Mouse (Mus musculus) limb, embryonic 10.5 days (tissue): ENCODE data around the gene Sash3. TPM values are rescaled to one million over a fixed set of nuclear protein-coding genes. Genes with fewer than 3 reads are reported as not detected.

Experiments
- DNase-seq: peaks from one replicate; pipeline ENCODE4 v3.0.0-alpha.2; 2017; ENCODE audit warnings: low spot score
- H3K27ac ChIP-seq: fragments of 300-500 bp; sonication (generic); 2 replicates; pipeline ENCODE4 v1.5.1; 2016; ENCODE audit warnings: mild to moderate bottlenecking
- H3K27me3 ChIP-seq: fragments of 300-500 bp; sonication (generic); 2 replicates; pipeline ENCODE4 v1.6.1; 2016; ENCODE audit warnings: low read depth, mild to moderate bottlenecking; ENCODE audit not compliant: poor library complexity, severe bottlenecking
- H3K36me3 ChIP-seq: fragments of 300-500 bp; sonication (generic); 2 replicates; pipeline ENCODE4 v1.6.1; 2016; ENCODE audit warnings: mild to moderate bottlenecking, moderate library complexity
- H3K4me1 ChIP-seq: fragments of 300-500 bp; sonication (generic); 2 replicates; pipeline ENCODE4 v1.6.1; 2016
- H3K4me3 ChIP-seq: fragments of 300-500 bp; sonication (generic); 2 replicates; pipeline ENCODE4 v1.5.1; 2016; ENCODE audit warnings: mild to moderate bottlenecking, moderate library complexity
- H3K9me3 ChIP-seq: fragments of 300-500 bp; sonication (generic); replicated peaks from 2 replicates; pipeline ENCODE4 v1.6.1; 2016; ENCODE audit warnings: mild to moderate bottlenecking
- WGBS: fragments of 180-500 bp; shearing (Covaris S2); methylation state at CpG from one replicate; pipeline ENCODE4 v1.1.7; 2016; 5-methylcytosine and 5-hydroxymethylcytosine counted together
- polyA plus RNA-seq: library from polyadenylated mRNA; unstranded; fragments of >200 nt; fragmentation: Nextera tagmentation; extraction: Ambion mirVana; gene quantifications from 2 replicates; pipeline ENCODE4 v1.2.1, GENCODE M21; 2016

Gene Sash3
- polyA plus RNA-seq, 1 experiment from 2014 or later: 0.75 TPM

- H3K4me1 ChIP-seq: 0 out of 2 replicates have a peak, but pooled peaks cover 2% of the 10 kb centered on the region
- no peaks in the 10 kb centered on the region for H3K9me3 ChIP-seq
- peaks cover 24% of the 10 kb centered on the region; the same call in 1 of the 2 replicates for H3K27me3 ChIP-seq
- DNase-seq: no peak
- H3K27ac ChIP-seq: no peak overlapping the region
- H3K36me3 ChIP-seq: no peaks in the 10 kb centered on the region
- H3K4me3 ChIP-seq: no peak overlapping the region
- 80% methylated on average over 6 of the region's 6 CpGs for WGBS
Measured at GRCm38 (mm10) chrX:48127502-48128218, 18.6 kb upstream of the Sash3 start.

GRCm38 (mm10) chrX:48129167-48129566 is 17.1 kb upstream of the Sash3 start:
- no peaks in the 10 kb centered on the region for H3K9me3 ChIP-seq
- H3K4me1 ChIP-seq: 0 out of 2 replicates have a peak, but pooled peaks cover 2% of the 10 kb centered on the region
- peaks cover 22% of the 10 kb centered on the region; the same call in 1 of the 2 replicates for H3K27me3 ChIP-seq
- no peak overlapping the region for H3K27ac ChIP-seq
- DNase-seq: no peak
- no peaks in the 10 kb centered on the region for H3K36me3 ChIP-seq
- no peak overlapping the region for H3K4me3 ChIP-seq
- WGBS: 80% methylated on average over 1 of the region's 1 CpGs

GRCm38 (mm10) chrX:48136935-48137334 is 9.3 kb upstream of the Sash3 start:
- peaks cover 6% of the 10 kb centered on the region; the same call in 1 of the 2 replicates for H3K27me3 ChIP-seq
- no peak overlapping the region for H3K4me3 ChIP-seq
- peaks cover 20% of the 10 kb centered on the region for H3K4me1 ChIP-seq
- H3K9me3 ChIP-seq: no peaks in the 10 kb centered on the region
- H3K27ac ChIP-seq: no peak overlapping the region
- WGBS: 82% methylated on average over 4 of the region's 4 CpGs
- H3K36me3 ChIP-seq: no peaks in the 10 kb centered on the region
- DNase-seq: no peak

- H3K4me1 ChIP-seq: peaks cover 20% of the 10 kb centered on the region
- no peak overlapping the region; the same call in 1 of the 2 replicates for H3K27ac ChIP-seq
- H3K9me3 ChIP-seq: no peaks in the 10 kb centered on the region
- 68% methylated on average over 6 of the region's 6 CpGs for WGBS
- H3K27me3 ChIP-seq: peaks cover 6% of the 10 kb centered on the region; the same call in 1 of the 2 replicates
- H3K36me3 ChIP-seq: no peaks in the 10 kb centered on the region
- no peak for DNase-seq
- H3K4me3 ChIP-seq: no peak overlapping the region
Measured at GRCm38 (mm10) chrX:48138011-48138410, 8.2 kb upstream of the Sash3 start.

- DNase-seq: no peak
- Histone ChIP-seq H3K36me3 (no peaks in the 10 kb centered on the region), H3K4me1 (peaks cover 24% of the 10 kb centered on the region), H3K27ac (peak overlapping the region; percentile 30), H3K9me3 (no peaks in the 10 kb centered on the region), H3K4me3 (no peak overlapping the region), H3K27me3 (peaks cover 6% of the 10 kb centered on the region; the same call in 1 of the 2 replicates)
- WGBS: 42% methylated on average over 7 of the region's 7 CpGs
Measured at GRCm38 (mm10) chrX:48138539-48139275, 7.5 kb upstream of the Sash3 start.

- WGBS: 52% methylated on average over 14 of the region's 14 CpGs
- H3K4me3 ChIP-seq: no peak overlapping the region
- no peak for DNase-seq
- no peaks in the 10 kb centered on the region for H3K36me3 ChIP-seq
- peaks cover 24% of the 10 kb centered on the region for H3K4me1 ChIP-seq
- no peaks in the 10 kb centered on the region for H3K9me3 ChIP-seq
- H3K27ac ChIP-seq: peak overlapping the region; percentile 30; the same call in 1 of the 2 replicates
- H3K27me3 ChIP-seq: peaks cover 6% of the 10 kb centered on the region; the same call in 1 of the 2 replicates
Measured at GRCm38 (mm10) chrX:48139368-48140285, 6.6 kb upstream of the Sash3 start.

GRCm38 (mm10) chrX:48140286-48140877 is 5.9 kb upstream of the Sash3 start:
- H3K27me3 ChIP-seq: peaks cover 5% of the 10 kb centered on the region; the same call in 1 of the 2 replicates
- no peaks in the 10 kb centered on the region for H3K36me3 ChIP-seq
- peaks cover 24% of the 10 kb centered on the region for H3K4me1 ChIP-seq
- no peak overlapping the region for H3K4me3 ChIP-seq
- no peak for DNase-seq
- no peaks in the 10 kb centered on the region for H3K9me3 ChIP-seq
- WGBS: 78% methylated on average over 3 of the region's 3 CpGs
- H3K27ac ChIP-seq: no peak overlapping the region

GRCm38 (mm10) chrX:48141481-48141880 is 4.8 kb upstream of the Sash3 start:
- no peak for DNase-seq
- H3K4me3 ChIP-seq: no peak overlapping the region
- 79% methylated on average over 6 of the region's 6 CpGs for WGBS
- H3K27me3 ChIP-seq: peaks cover 4% of the 10 kb centered on the region
- no peaks in the 10 kb centered on the region for H3K36me3 ChIP-seq
- no peaks in the 10 kb centered on the region for H3K9me3 ChIP-seq
- H3K27ac ChIP-seq: no peak overlapping the region
- H3K4me1 ChIP-seq: peaks cover 24% of the 10 kb centered on the region

- Histone ChIP-seq H3K4me3 (peak overlapping the region; percentile 36), H3K4me1 (peaks cover 16% of the 10 kb centered on the region), H3K9me3 (no peaks in the 10 kb centered on the region), H3K36me3 (no peaks in the 10 kb centered on the region), H3K27ac (peak overlapping the region; percentile 67), H3K27me3 (peaks cover 5% of the 10 kb centered on the region; the same call in 1 of the 2 replicates)
- 53% methylated on average over 24 of the region's 26 CpGs for WGBS
- peak; percentile 31 for DNase-seq
Measured at GRCm38 (mm10) chrX:48143415-48144335, 2.6 kb upstream of the Sash3 start.

- H3K27ac ChIP-seq: no peak overlapping the region
- WGBS: 78% methylated on average over 2 of the region's 2 CpGs
- no peak overlapping the region for H3K4me3 ChIP-seq
- no peaks in the 10 kb centered on the region for H3K36me3 ChIP-seq
- DNase-seq: no peak
- peaks cover 5% of the 10 kb centered on the region; the same call in 1 of the 2 replicates for H3K27me3 ChIP-seq
- peaks cover 4% of the 10 kb centered on the region for H3K4me1 ChIP-seq
- H3K9me3 ChIP-seq: no peaks in the 10 kb centered on the region
Measured at GRCm38 (mm10) chrX:48147226-48147625, 990 bp downstream of the Sash3 start.

GRCm38 (mm10) chrX:48147741-48148186 is 1.5 kb downstream of the Sash3 start:
- no peak for DNase-seq
- Histone ChIP-seq H3K27me3 (peaks cover 5% of the 10 kb centered on the region; the same call in 1 of the 2 replicates), H3K9me3 (no peaks in the 10 kb centered on the region), H3K27ac (no peak overlapping the region), H3K36me3 (no peaks in the 10 kb centered on the region), H3K4me3 (no peak overlapping the region), H3K4me1 (peaks cover 4% of the 10 kb centered on the region)
- WGBS: 79% methylated on average over 7 of the region's 7 CpGs
